Mouse (Mus musculus) telencephalon, adult 2 months (tissue): ENCODE results near the gene Gkn3.
A peak's percentile ranks its signal among the peaks of the same experiment; 100 is the strongest.

ENCODE experiments used
- DNase-seq: peaks from one replicate; pipeline ENCODE4 v3.0.0-alpha.2; 2011; ENCODE audit warnings: low read depth, low spot score

Gene Gkn3

DNA sequence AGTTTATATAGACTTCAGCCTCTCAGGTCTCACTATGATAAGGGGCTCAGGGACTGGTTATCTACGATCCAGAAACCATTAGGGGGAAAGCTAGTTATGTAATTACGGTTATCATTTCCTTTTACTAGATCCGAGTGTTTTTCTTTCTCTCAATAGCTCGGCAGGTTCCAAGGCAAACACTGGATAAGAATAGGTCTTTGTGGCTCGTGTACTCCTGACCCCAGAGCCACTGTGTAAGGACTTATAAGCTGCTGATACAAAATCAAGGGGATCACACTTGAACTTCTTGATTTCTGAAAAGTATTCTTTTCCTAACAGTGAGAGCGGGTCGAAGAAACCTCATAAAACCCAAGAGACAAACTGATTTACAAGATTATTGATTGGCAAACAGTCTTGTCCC lies at the start of gene Gkn3:
Gkn3 (minus strand) TSS at position 59 of the 400 bp plus-strand sequence.
- no peak for DNase-seq

GRCm38 (mm10) chr6:87436745-87437144 lies 48.0 kb upstream of the Gkn3 start:
- no peak for DNase-seq

GRCm38 (mm10) chr6:87435791-87436190 lies 47.1 kb upstream of the Gkn3 start:
- DNase-seq, result no peak

GRCm38 (mm10) chr6:87428487-87429044 lies 39.8 kb upstream of the Gkn3 start, which contains the start of gene Bmp10:
TSS of gene Bmp10 (plus strand) at chr6:87428994.
- no peak for DNase-seq

DNA sequence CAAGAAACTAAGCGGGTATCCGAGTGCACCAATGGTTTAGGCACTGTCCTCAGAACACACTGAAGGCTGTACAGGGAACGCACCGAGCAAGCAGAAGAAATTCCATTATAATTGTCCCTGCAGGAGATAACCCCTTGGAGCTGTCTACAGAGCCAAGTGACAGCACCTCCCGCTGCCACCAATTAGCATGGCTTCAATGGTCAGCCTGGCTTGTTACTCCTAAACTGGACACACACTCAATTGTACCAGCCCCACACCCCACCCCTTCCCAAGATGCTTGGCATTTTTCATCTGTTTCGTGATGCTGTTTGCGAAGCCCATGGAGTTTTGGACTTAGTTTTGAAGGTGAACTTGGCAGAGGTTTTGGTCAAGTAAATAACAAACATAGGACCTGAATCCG lies 38.9 kb upstream of the Gkn3 start:
- DNase-seq, result no peak

DNA sequence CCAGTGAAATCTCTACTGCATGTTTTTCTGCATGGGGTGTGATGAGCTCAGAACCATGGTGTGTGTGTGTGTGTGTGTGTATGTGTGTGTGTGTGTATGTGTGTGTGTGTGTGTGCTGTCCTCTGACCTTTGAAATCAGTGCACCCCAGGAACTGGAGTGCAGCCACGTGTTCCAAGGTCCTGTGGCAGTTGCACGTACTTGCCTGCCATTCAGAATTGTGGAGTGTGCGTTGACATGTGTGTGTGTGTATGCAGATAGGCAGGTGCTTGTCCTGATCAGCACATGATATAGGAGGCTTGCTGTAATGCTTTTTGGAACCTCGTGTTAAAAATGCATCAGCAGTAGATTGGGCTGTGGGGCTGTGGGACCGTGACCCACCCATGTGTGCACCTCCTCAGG lies 38.2 kb upstream of the Gkn3 start:
- DNase-seq, result no peak

- no peak for DNase-seq
These were observed 35.5 kb upstream of the Gkn3 start for GRCm38 (mm10) chr6:87424037-87424816.

DNA sequence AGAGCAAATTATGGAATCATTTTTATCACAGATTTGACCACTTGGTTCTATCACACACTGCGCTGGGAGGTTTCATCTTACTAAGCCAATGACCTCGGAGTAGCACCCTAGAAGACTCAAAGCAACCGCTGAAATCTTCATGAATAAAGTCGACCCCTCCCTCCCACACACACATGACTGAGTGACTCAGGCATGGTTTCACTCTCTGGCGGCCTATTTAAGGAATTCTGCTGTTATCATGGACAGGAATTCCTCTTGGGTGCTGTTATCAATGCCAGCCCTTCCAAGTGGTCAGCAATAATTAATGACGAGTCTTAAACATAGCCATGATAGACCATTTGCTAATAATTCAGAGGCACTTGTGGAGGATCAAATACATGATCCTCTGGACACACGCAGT lies 33.6 kb upstream of the Gkn3 start:
- DNase-seq, result no peak

- no peak for DNase-seq
These were observed 23.3 kb upstream of the Gkn3 start for GRCm38 (mm10) chr6:87412011-87412410.

- no peak for DNase-seq
These were observed 12.7 kb upstream of the Gkn3 start for GRCm38 (mm10) chr6:87401456-87401855.

GRCm38 (mm10) chr6:87399886-87400566 lies 11.3 kb upstream of the Gkn3 start:
- DNase-seq, result no peak

GRCm38 (mm10) chr6:87399137-87399536 lies 10.4 kb upstream of the Gkn3 start:
- DNase-seq, result no peak

DNA sequence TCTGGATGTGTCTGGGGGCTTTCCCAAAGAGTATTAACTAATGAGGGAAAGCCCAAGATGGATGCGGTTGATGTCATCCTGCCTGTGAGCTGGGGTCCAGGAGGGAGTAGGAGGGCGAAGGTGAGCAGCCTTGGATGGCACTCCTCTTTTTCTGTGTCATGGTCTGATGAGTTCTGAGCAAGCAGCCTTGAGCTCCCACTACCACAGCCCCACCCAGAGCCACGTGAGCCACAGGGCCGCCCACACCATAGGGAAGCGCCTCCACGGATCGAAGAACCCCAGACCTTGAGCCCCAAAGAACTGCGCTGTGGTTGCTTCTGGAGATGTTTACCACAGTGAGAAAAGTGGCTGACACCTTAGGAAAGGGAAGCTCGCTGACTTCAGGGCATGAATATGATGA lies 6.0 kb upstream of the Gkn3 start:
- no peak for DNase-seq

DNA sequence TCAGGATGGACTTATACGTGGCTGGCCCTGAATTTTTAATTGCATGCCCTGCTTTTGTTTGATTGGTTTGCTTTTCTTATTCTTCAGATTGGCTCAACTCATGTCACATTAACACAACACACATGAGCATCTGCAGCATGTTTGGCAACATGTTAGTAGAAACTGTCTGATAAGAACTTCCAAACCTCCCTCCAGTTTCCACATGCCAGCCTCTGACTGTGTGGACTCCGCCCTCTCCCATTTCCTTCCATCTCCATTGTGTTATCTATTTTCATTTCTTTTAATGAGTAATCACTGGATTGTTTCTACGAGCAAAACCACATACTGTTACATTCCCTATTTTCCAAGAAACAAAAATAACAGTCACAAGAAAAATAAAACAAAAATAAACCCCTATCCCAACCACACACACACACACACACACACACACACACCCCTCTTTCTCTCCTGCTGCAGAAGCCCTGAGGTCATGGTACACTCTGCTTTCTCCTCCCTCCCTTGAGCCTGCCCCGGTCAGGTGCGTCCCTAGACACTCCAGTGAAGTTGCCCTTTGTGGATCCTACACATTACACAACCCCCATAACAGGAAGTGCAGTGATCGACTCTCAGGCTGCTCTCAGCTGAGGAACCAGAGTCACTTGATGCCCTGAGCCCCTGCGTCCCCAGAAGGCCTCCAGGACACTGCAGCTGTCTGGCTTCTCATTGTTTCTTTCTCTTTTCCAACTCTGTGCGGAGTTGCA lies 4.9 kb upstream of the Gkn3 start:
- no peak for DNase-seq

DNA sequence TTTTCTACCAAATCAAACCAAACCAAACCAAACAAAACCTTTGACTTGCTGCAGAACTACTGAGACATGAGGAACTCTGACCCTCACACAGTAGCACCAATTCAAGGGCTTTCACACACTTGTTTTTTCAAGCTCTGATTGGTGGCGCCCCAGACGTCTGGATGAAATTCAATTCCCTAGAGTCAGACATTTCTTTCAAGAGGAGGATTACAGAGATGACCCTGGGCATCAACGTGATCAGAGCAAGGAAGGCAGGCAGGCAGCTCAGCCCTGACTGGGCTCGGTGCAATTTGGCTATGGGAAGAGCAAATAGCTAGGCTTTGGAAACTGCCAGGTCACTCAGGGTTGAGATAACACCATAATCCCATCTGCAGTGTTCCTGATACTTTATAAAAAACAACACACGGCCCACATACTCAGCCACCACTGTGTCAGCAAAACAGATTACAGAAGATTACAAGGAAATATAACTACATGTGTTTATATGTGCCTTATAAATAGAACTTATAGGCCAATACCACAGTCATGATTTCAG lies 787 bp upstream of the Gkn3 start:
- DNase-seq, result no peak

DNA sequence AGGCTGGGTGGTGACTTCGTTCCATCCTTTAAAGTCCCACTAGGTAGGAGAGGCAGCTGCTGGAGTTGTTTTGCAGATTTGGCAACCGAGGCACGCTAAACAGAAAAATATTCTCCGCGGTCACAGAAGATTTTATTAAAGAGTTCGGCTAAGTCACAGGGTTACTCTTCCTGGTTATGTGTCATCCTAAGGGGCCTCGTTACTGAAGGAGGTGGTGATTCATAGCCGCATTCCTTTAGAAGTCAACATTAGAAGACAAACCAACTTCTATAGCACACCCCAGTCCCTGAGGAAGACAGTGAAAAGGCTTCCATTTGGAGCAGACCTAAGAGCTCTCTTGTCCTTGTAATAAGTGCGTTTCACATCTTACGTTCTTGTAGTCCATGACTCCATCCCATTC lies 2.1 kb downstream of the Gkn3 start:
- no peak for DNase-seq

- DNase-seq, result peak; percentile 43
These were observed 2.5 kb downstream of the Gkn3 start for GRCm38 (mm10) chr6:87386203-87386602.

- peak; percentile 50 for DNase-seq
These were observed 4.0 kb downstream of the Gkn3 start for GRCm38 (mm10) chr6:87384761-87385160.

GRCm38 (mm10) chr6:87383926-87384691 lies 4.6 kb downstream of the Gkn3 start:
- DNase-seq, result no peak

GRCm38 (mm10) chr6:87373057-87373456 lies 15.7 kb downstream of the Gkn3 start, which contains the start of gene Gkn2:
TSS of gene Gkn2 (plus strand) at chr6:87373357.
- no peak for DNase-seq

DNA sequence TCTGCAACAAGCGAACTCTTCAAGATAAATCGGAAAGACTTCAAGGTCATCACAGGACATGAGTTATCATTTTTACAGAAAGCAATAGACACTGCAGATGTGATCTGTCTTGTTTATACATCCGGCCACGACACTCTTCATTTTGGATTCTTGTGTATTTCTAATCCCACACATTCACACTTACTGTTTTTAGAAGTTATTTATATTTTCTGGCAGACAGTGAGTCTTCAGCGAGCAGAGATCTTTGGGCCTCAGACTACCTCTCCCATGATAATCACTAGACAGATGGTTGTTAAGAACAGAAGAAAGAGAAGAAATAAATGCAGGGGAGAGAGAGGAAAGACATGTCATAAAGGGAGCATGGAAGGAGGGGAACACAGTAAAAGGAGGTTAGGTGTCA lies 19.5 kb downstream of the Gkn3 start:
- peak; percentile 50 for DNase-seq
